ENCODE assay signal across 9 mouse cellular contexts in the genomic region with DNA sequence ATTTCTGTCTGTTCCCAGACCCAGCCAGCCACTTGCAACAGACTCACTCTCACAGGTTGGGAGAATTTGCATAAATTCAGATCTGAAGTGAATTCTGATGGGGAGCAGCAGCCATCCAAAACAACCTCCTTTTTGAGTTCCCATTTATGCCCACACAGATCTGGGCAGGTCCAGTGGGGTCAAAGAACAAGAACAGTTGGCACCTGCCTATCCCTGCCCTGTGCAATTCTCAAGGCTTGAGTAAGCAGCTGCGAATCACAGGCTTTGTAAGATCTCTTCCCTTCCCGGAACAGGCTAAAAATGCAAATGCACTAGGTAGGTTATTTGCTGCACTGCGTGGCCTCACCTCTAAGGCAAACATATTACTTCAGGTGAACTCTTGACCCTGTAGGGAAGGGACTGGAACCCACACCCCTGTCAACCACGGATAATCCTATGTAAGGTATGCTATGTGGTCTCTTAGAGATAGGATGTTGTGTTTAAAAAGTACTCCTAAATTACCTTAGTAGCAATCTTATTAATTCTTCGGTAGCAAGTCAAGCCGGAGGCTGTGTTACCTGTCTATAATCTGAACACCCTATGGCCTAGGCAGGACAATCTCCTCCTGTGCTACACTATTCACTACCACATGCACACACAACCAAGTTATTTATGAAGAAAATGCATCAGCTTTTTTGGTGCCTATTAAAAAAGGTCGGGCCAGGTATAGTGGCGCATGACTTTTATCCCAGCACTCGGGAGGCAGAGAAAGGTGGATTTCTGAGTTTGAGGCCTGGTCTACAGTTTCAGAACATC. TPM values are rescaled to one million over a fixed set of nuclear protein-coding genes. Genes with fewer than 3 reads are reported as not detected.
DNase-seq lines count a peak whose midpoint lies in the region; ATAC-seq and TF ChIP-seq lines count a peak whose summit lies in the region.
"Had no signal": no experiment of that assay in that cellular context is flagged by ENCODE, and none has a peak within 500 bp of the region (broad histone marks: within the 10 kb centered on the region; RNA-seq: fewer than 3 reads in every experiment).

No protein-coding gene starts in this region.

- DNase-seq in spleen, adult 2 months (ENCODE audit: low read depth in 1 of 2, low spot score in 2 of 2) = no peak
- no peak for DNase-seq in spleen, postnatal 14 days (ENCODE audit: low spot score in 2 of 2)
- DNase-seq in kidney, postnatal 14 days = peak; percentile 80
- DNase-seq in splenic B cell, adult 2 months (ENCODE audit: low read depth, low spot score) = peak; percentile 47
- DNase-seq in midbrain, embryonic 14.5 days = no peak
- DNase-seq in hindbrain, embryonic 11.5 days (ENCODE audit: low spot score) = no peak
- no peak for DNase-seq in testis, postnatal 14 days (ENCODE audit: low spot score)
- DNase-seq: cerebellum, adult 18-20 months had no signal

- H3K27me3 ChIP-seq in spleen, adult 2 months (ENCODE audit: control insufficient read depth, insufficient read depth, low read length) = no peaks in the 10 kb centered on the region
- H3K27me3 ChIP-seq in splenic B cell, adult 2 months (ENCODE audit: control insufficient read depth, insufficient read depth, low read length, poor library complexity, severe bottlenecking) = no peaks in the 10 kb centered on the region
- no peaks in the 10 kb centered on the region for H3K27me3 ChIP-seq in midbrain, embryonic 14.5 days (ENCODE audit: control insufficient read depth, insufficient read depth, low read length)
- H3K27me3 ChIP-seq in hindbrain, embryonic 11.5 days (ENCODE audit: control insufficient read depth, insufficient read depth, low read length) = no peaks in the 10 kb centered on the region

- H3K4me3 ChIP-seq in spleen, adult 2 months (ENCODE audit: extremely low read depth, insufficient read depth, insufficient read length) = 0 out of 2 replicates have a peak overlapping the region, but pooled peaks have one; percentile 53
- H3K4me3 ChIP-seq in bone marrow macrophage, adult 2 months (ENCODE audit: insufficient read depth, low read length) = peak overlapping the region; percentile 51; the same call in 1 of the 2 replicates
- H3K4me3 ChIP-seq in midbrain, embryonic 14.5 days (replicated peaks; ENCODE audit: low read depth, low read length) = no peak overlapping the region
- no peak overlapping the region for H3K4me3 ChIP-seq in hindbrain, embryonic 11.5 days (ENCODE audit: low read depth, low read length)

- no peak for ATAC-seq in midbrain, embryonic 14.5 days (ENCODE audit: low FRiP score, low TSS enrichment)
- no peak for ATAC-seq in hindbrain, embryonic 11.5 days (ENCODE audit: low FRiP score)

- peak overlapping the region; percentile 93 for H3K27ac ChIP-seq in spleen, adult 2 months (ENCODE audit: insufficient read depth, low read length)
- H3K27ac ChIP-seq in bone marrow macrophage, adult 2 months (ENCODE audit: insufficient read depth, low read depth, low read length) = peak overlapping the region; percentile 96
- no peak overlapping the region for H3K27ac ChIP-seq in midbrain, embryonic 14.5 days (replicated peaks; ENCODE audit: low read depth, low read length)
- H3K27ac ChIP-seq in hindbrain, embryonic 11.5 days (ENCODE audit: low read depth, low read length) = no peak overlapping the region

- no peaks in the 10 kb centered on the region for H3K9me3 ChIP-seq in midbrain, embryonic 14.5 days (ENCODE audit: control insufficient read depth, low read length)
- no peaks in the 10 kb centered on the region for H3K9me3 ChIP-seq in hindbrain, embryonic 11.5 days (ENCODE audit: control insufficient read depth, low read length)

- TF ChIP-seq POLR2A in spleen, adult 2 months (IDR thresholded peaks at IDR 0.05; ENCODE audit: low read depth, low read length) = no peak; the same call in 1 of the 2 replicates
- no peak for TF ChIP-seq POLR2A in bone marrow macrophage, adult 2 months (IDR thresholded peaks at IDR 0.05; ENCODE audit: borderline replicate concordance, low read depth, low read length)

- H3K4me1 ChIP-seq in spleen, adult 2 months (ENCODE audit: control insufficient read depth, insufficient read depth, insufficient read length) = peaks cover 43% of the 10 kb centered on the region
- H3K4me1 ChIP-seq in bone marrow macrophage, adult 2 months (ENCODE audit: control insufficient read depth, insufficient read depth, low read length) = peaks cover 51% of the 10 kb centered on the region
- no peaks in the 10 kb centered on the region for H3K4me1 ChIP-seq in midbrain, embryonic 14.5 days (ENCODE audit: control insufficient read depth, insufficient read depth, low read length)
- H3K4me1 ChIP-seq in hindbrain, embryonic 11.5 days (replicated peaks; ENCODE audit: control insufficient read depth, insufficient read depth, low read length) = no peaks in the 10 kb centered on the region

- H3K9ac ChIP-seq in midbrain, embryonic 14.5 days (replicated peaks; ENCODE audit: low read length) = no peak overlapping the region
- no peak overlapping the region for H3K9ac ChIP-seq in hindbrain, embryonic 11.5 days (ENCODE audit: low read depth, low read length)

- H3K4me2 ChIP-seq in midbrain, embryonic 14.5 days (ENCODE audit: low read length) = no peak overlapping the region
- no peak overlapping the region for H3K4me2 ChIP-seq in hindbrain, embryonic 11.5 days (replicated peaks; ENCODE audit: low read depth, low read length)

- no peak for TF ChIP-seq CTCF in spleen, adult 2 months (IDR thresholded peaks at IDR 0.05; ENCODE audit: extremely low read depth, insufficient read depth, insufficient read length, insufficient replicate concordance)
- TF ChIP-seq CTCF in bone marrow macrophage, adult 2 months (IDR thresholded peaks at IDR 0.05; ENCODE audit: low read depth, low read length) = no peak

- WGBS in spleen, adult 2 months = 44% methylated on average over 9 of the region's 9 CpGs
- WGBS in midbrain, embryonic 14.5 days = 87% methylated on average over 9 of the region's 9 CpGs
- WGBS in hindbrain, embryonic 11.5 days = 88% methylated on average over 9 of the region's 9 CpGs

- 0 out of 2 replicates have a peak, but pooled peaks cover 2% of the 10 kb centered on the region for H3K36me3 ChIP-seq in spleen, adult 2 months (ENCODE audit: control insufficient read depth, insufficient read depth, low read length)
- H3K36me3 ChIP-seq in splenic B cell, adult 2 months (ENCODE audit: control insufficient read depth, insufficient read depth, low read length, poor library complexity, severe bottlenecking) = no peaks in the 10 kb centered on the region
- H3K36me3 ChIP-seq in midbrain, embryonic 14.5 days (ENCODE audit: control insufficient read depth, insufficient read depth, low read length) = peaks cover 6% of the 10 kb centered on the region; the same call in 1 of the 2 replicates
- no peaks in the 10 kb centered on the region for H3K36me3 ChIP-seq in hindbrain, embryonic 11.5 days (ENCODE audit: control insufficient read depth, insufficient read depth, low read length)

RNA-seq across cellular contexts. Expression of gene Tubd1, which starts 35.7 kb away (rescaled TPM):
- 2.1 and 2.2 TPM in 2 replicates for polyA plus RNA-seq in spleen, adult 2 months (2012; rRNA removed)
- polyA plus RNA-seq in bone marrow macrophage, adult 2 months (2012; ENCODE audit: insufficient read depth, insufficient read length, missing spikeins) = 6.2 and 6.9 TPM in 2 replicates
- polyA plus RNA-seq in midbrain, embryonic 14.5 days (2014; fragmentation: Nextera tagmentation; extraction: Ambion mirVana) = 4.7 and 6.1 TPM in 2 replicates
- 13.5 and 17.2 TPM in 2 replicates for polyA plus RNA-seq in hindbrain, embryonic 11.5 days (2014; fragmentation: Nextera tagmentation; extraction: Ambion mirVana)

RNA-seq across cellular contexts. Expression of gene Rps6kb1, which starts 35.9 kb away (rescaled TPM):
- polyA plus RNA-seq in spleen, adult 2 months (2012; rRNA removed) = 5.4 and 5.9 TPM in 2 replicates
- polyA plus RNA-seq in bone marrow macrophage, adult 2 months (2012; ENCODE audit: insufficient read depth, insufficient read length, missing spikeins) = 30.9 and 33.0 TPM in 2 replicates
- polyA plus RNA-seq in midbrain, embryonic 14.5 days (2014; fragmentation: Nextera tagmentation; extraction: Ambion mirVana) = 44.4 and 47.8 TPM in 2 replicates
- polyA plus RNA-seq in hindbrain, embryonic 11.5 days (2014; fragmentation: Nextera tagmentation; extraction: Ambion mirVana) = 56.4 and 57.8 TPM in 2 replicates

Comparison
In these comparisons a context has a peak if more than half of its experiments do, and no peak if none do; other contexts are left out.
1. DNase-seq: peak in kidney, postnatal 14 days (single experiment) and splenic B cell, adult 2 months (single experiment); none in spleen, adult 2 months (0 of 2), spleen, postnatal 14 days (0 of 2), midbrain, embryonic 14.5 days (single experiment), hindbrain, embryonic 11.5 days (single experiment) and testis, postnatal 14 days (single experiment).
2. H3K27ac ChIP-seq: peak in spleen, adult 2 months (single experiment) and bone marrow macrophage, adult 2 months (single experiment); none in midbrain, embryonic 14.5 days (single experiment) and hindbrain, embryonic 11.5 days (single experiment).
3. H3K4me3 ChIP-seq: peak in spleen, adult 2 months (single experiment) and bone marrow macrophage, adult 2 months (single experiment); none in midbrain, embryonic 14.5 days (single experiment) and hindbrain, embryonic 11.5 days (single experiment).